Mouse (Mus musculus): Measurements from ENCODE around the gene Ttc19. TPM values are rescaled to one million over a fixed set of nuclear protein-coding genes. Genes with fewer than 3 reads are reported as not detected.

Gene Ttc19
- polyA plus RNA-seq, 1 experiment from 2014 or later: 3.4 TPM

- Histone ChIP-seq H3K4me1 (ENCODE audit: control insufficient read depth, low read depth, low read length) (peaks cover 7% of the 10 kb centered on the region), H3K36me3 (ENCODE audit: control insufficient read depth, insufficient read depth) (no peaks in the 10 kb centered on the region), H3K4me3 (ENCODE audit: low read depth, low read length) (no peak overlapping the region), H3K4me2 (ENCODE audit: low read depth, low read length) (no peak overlapping the region), H3K9me3 (replicated peaks; ENCODE audit: control insufficient read depth, low read length) (no peaks in the 10 kb centered on the region), H3K27me3 (ENCODE audit: control insufficient read depth, insufficient read depth, low read depth, low read length) (peaks cover 45% of the 10 kb centered on the region), H3K9ac (ENCODE audit: low read depth, low read length) (no peak overlapping the region), H3K27ac (ENCODE audit: low read length) (no peak overlapping the region)
- WGBS (ENCODE audit: insufficient replicate concordance): 22% methylated on average over 11 of the region's 11 CpGs
- no peak for ATAC-seq (ENCODE audit: low read depth)
Observed at GRCm38 (mm10) chr11:62251047-62251446, 30.2 kb upstream of the Ttc19 start.

- H3K27ac ChIP-seq (ENCODE audit: low read length): no peak overlapping the region
- H3K4me1 ChIP-seq (ENCODE audit: control insufficient read depth, low read depth, low read length): peaks cover 4% of the 10 kb centered on the region
- H3K9me3 ChIP-seq (replicated peaks; ENCODE audit: control insufficient read depth, low read length): no peaks in the 10 kb centered on the region
- no peak overlapping the region for H3K9ac ChIP-seq (ENCODE audit: low read depth, low read length)
- peaks cover 34% of the 10 kb centered on the region for H3K27me3 ChIP-seq (ENCODE audit: control insufficient read depth, insufficient read depth, low read depth, low read length)
- ATAC-seq (ENCODE audit: low read depth): no peak
- H3K4me3 ChIP-seq (ENCODE audit: low read depth, low read length): no peak overlapping the region
- 62% methylated on average over 5 of the region's 5 CpGs for WGBS (ENCODE audit: insufficient replicate concordance)
- H3K4me2 ChIP-seq (ENCODE audit: low read depth, low read length): no peak overlapping the region
- no peaks in the 10 kb centered on the region for H3K36me3 ChIP-seq (ENCODE audit: control insufficient read depth, insufficient read depth)
Observed at GRCm38 (mm10) chr11:62253380-62253779, 27.9 kb upstream of the Ttc19 start.

GRCm38 (mm10) chr11:62259214-62259613, 22.1 kb upstream of the Ttc19 start:
- Histone ChIP-seq H3K27me3 (ENCODE audit: control insufficient read depth, insufficient read depth, low read depth, low read length) (no peaks in the 10 kb centered on the region), H3K4me1 (ENCODE audit: control insufficient read depth, low read depth, low read length) (no peaks in the 10 kb centered on the region), H3K27ac (ENCODE audit: low read length) (no peak overlapping the region), H3K9me3 (replicated peaks; ENCODE audit: control insufficient read depth, low read length) (no peaks in the 10 kb centered on the region), H3K9ac (ENCODE audit: low read depth, low read length) (no peak overlapping the region), H3K36me3 (ENCODE audit: control insufficient read depth, insufficient read depth) (no peaks in the 10 kb centered on the region), H3K4me3 (ENCODE audit: low read depth, low read length) (no peak overlapping the region), H3K4me2 (ENCODE audit: low read depth, low read length) (no peak overlapping the region)
- WGBS (ENCODE audit: insufficient replicate concordance): 38% methylated on average over 5 of the region's 5 CpGs
- ATAC-seq (ENCODE audit: low read depth): no peak

- Histone ChIP-seq H3K36me3 (ENCODE audit: control insufficient read depth, insufficient read depth) (no peaks in the 10 kb centered on the region), H3K9me3 (replicated peaks; ENCODE audit: control insufficient read depth, low read length) (no peaks in the 10 kb centered on the region), H3K4me3 (ENCODE audit: low read depth, low read length) (no peak overlapping the region), H3K4me2 (ENCODE audit: low read depth, low read length) (no peak overlapping the region), H3K27ac (ENCODE audit: low read length) (no peak overlapping the region), H3K4me1 (ENCODE audit: control insufficient read depth, low read depth, low read length) (no peaks in the 10 kb centered on the region), H3K27me3 (ENCODE audit: control insufficient read depth, insufficient read depth, low read depth, low read length) (no peaks in the 10 kb centered on the region), H3K9ac (ENCODE audit: low read depth, low read length) (no peak overlapping the region)
- WGBS (ENCODE audit: insufficient replicate concordance): 67% methylated on average over 7 of the region's 7 CpGs
- ATAC-seq (ENCODE audit: low read depth): no peak
Observed at GRCm38 (mm10) chr11:62263599-62263998, 17.7 kb upstream of the Ttc19 start.

- 46% methylated on average over 7 of the region's 7 CpGs for WGBS (ENCODE audit: insufficient replicate concordance)
- no peak overlapping the region for H3K27ac ChIP-seq (ENCODE audit: low read length)
- ATAC-seq (ENCODE audit: low read depth): no peak
Observed at GRCm38 (mm10) chr11:62264018-62264417, 17.3 kb upstream of the Ttc19 start.

GRCm38 (mm10) chr11:62265642-62266041, 15.6 kb upstream of the Ttc19 start:
- 71% methylated on average over 7 of the region's 7 CpGs for WGBS (ENCODE audit: insufficient replicate concordance)
- Histone ChIP-seq H3K36me3 (ENCODE audit: control insufficient read depth, insufficient read depth) (no peaks in the 10 kb centered on the region), H3K4me2 (ENCODE audit: low read depth, low read length) (no peak overlapping the region), H3K27ac (ENCODE audit: low read length) (no peak overlapping the region), H3K4me1 (ENCODE audit: control insufficient read depth, low read depth, low read length) (no peaks in the 10 kb centered on the region), H3K4me3 (ENCODE audit: low read depth, low read length) (no peak overlapping the region), H3K27me3 (ENCODE audit: control insufficient read depth, insufficient read depth, low read depth, low read length) (no peaks in the 10 kb centered on the region), H3K9ac (ENCODE audit: low read depth, low read length) (no peak overlapping the region), H3K9me3 (replicated peaks; ENCODE audit: control insufficient read depth, low read length) (no peaks in the 10 kb centered on the region)
- no peak for ATAC-seq (ENCODE audit: low read depth)

More at GRCm38 (mm10) chr11:62264018-62264417, 17.3 kb upstream of the Ttc19 start:
- H3K9ac ChIP-seq (ENCODE audit: low read depth, low read length): no peak overlapping the region
- no peak overlapping the region for H3K4me3 ChIP-seq (ENCODE audit: low read depth, low read length)
- no peak overlapping the region for H3K4me2 ChIP-seq (ENCODE audit: low read depth, low read length)
- no peaks in the 10 kb centered on the region for H3K27me3 ChIP-seq (ENCODE audit: control insufficient read depth, insufficient read depth, low read depth, low read length)
- no peaks in the 10 kb centered on the region for H3K4me1 ChIP-seq (ENCODE audit: control insufficient read depth, low read depth, low read length)
- no peaks in the 10 kb centered on the region for H3K9me3 ChIP-seq (replicated peaks; ENCODE audit: control insufficient read depth, low read length)
- no peaks in the 10 kb centered on the region for H3K36me3 ChIP-seq (ENCODE audit: control insufficient read depth, insufficient read depth)

- 59% methylated on average over 17 of the region's 17 CpGs for WGBS (ENCODE audit: insufficient replicate concordance)
- H3K27ac ChIP-seq (ENCODE audit: low read length): no peak overlapping the region
Observed at GRCm38 (mm10) chr11:62266466-62267214, 14.6 kb upstream of the Ttc19 start.

GRCm38 (mm10) chr11:62268381-62268780, 12.9 kb upstream of the Ttc19 start:
- H3K9ac ChIP-seq (ENCODE audit: low read depth, low read length): no peak overlapping the region
- no peaks in the 10 kb centered on the region for H3K4me1 ChIP-seq (ENCODE audit: control insufficient read depth, low read depth, low read length)
- H3K27me3 ChIP-seq (ENCODE audit: control insufficient read depth, insufficient read depth, low read depth, low read length): no peaks in the 10 kb centered on the region
- H3K27ac ChIP-seq (ENCODE audit: low read length): no peak overlapping the region
- no peak overlapping the region for H3K4me3 ChIP-seq (ENCODE audit: low read depth, low read length)
- H3K4me2 ChIP-seq (ENCODE audit: low read depth, low read length): no peak overlapping the region
- H3K36me3 ChIP-seq (ENCODE audit: control insufficient read depth, insufficient read depth): no peaks in the 10 kb centered on the region
- WGBS (ENCODE audit: insufficient replicate concordance): 56% methylated on average over 8 of the region's 8 CpGs
- H3K9me3 ChIP-seq (replicated peaks; ENCODE audit: control insufficient read depth, low read length): no peaks in the 10 kb centered on the region
- no peak for ATAC-seq (ENCODE audit: low read depth)

More at GRCm38 (mm10) chr11:62266466-62267214, 14.6 kb upstream of the Ttc19 start:
- ATAC-seq (ENCODE audit: low read depth): no peak
- Histone ChIP-seq H3K4me1 (ENCODE audit: control insufficient read depth, low read depth, low read length) (no peaks in the 10 kb centered on the region), H3K9me3 (replicated peaks; ENCODE audit: control insufficient read depth, low read length) (no peaks in the 10 kb centered on the region), H3K9ac (ENCODE audit: low read depth, low read length) (no peak overlapping the region), H3K27me3 (ENCODE audit: control insufficient read depth, insufficient read depth, low read depth, low read length) (no peaks in the 10 kb centered on the region), H3K36me3 (ENCODE audit: control insufficient read depth, insufficient read depth) (no peaks in the 10 kb centered on the region), H3K4me3 (ENCODE audit: low read depth, low read length) (no peak overlapping the region), H3K4me2 (ENCODE audit: low read depth, low read length) (no peak overlapping the region)

GRCm38 (mm10) chr11:62269097-62269496, 12.2 kb upstream of the Ttc19 start:
- no peak overlapping the region for H3K4me3 ChIP-seq (ENCODE audit: low read depth, low read length)
- 78% methylated on average over 12 of the region's 12 CpGs for WGBS (ENCODE audit: insufficient replicate concordance)
- no peak overlapping the region for H3K9ac ChIP-seq (ENCODE audit: low read depth, low read length)
- no peaks in the 10 kb centered on the region for H3K4me1 ChIP-seq (ENCODE audit: control insufficient read depth, low read depth, low read length)
- H3K4me2 ChIP-seq (ENCODE audit: low read depth, low read length): no peak overlapping the region
- H3K27ac ChIP-seq (ENCODE audit: low read length): no peak overlapping the region
- H3K36me3 ChIP-seq (ENCODE audit: control insufficient read depth, insufficient read depth): no peaks in the 10 kb centered on the region
- H3K27me3 ChIP-seq (ENCODE audit: control insufficient read depth, insufficient read depth, low read depth, low read length): no peaks in the 10 kb centered on the region
- ATAC-seq (ENCODE audit: low read depth): no peak
- H3K9me3 ChIP-seq (replicated peaks; ENCODE audit: control insufficient read depth, low read length): no peaks in the 10 kb centered on the region
